Mouse (Mus musculus) adrenal gland, adult 2 months (tissue): ENCODE data around the gene Zbtb22. TPM values are rescaled to one million over a fixed set of nuclear protein-coding genes. Genes with fewer than 3 reads are reported as not detected.

Source experiments
- DNase-seq: peaks from one replicate; pipeline ENCODE4 v3.0.0; 2021
- polyA plus RNA-seq: library from polyadenylated mRNA; depleted of rRNA; stranded (reverse); fragments of >200 nt; gene quantifications from 2 replicates; pipeline ENCODE4 v1.2.3, GENCODE M21; 2012
- total RNA-seq, 2 experiments: library from RNA; stranded (reverse); gene quantifications; 2 replicates each; pipeline ENCODE4 v1.2.3; 2021

Gene Zbtb22
- total and polyA plus RNA-seq, 3 experiments = 26.1 to 57.1 (median 38.3) TPM

DNA sequence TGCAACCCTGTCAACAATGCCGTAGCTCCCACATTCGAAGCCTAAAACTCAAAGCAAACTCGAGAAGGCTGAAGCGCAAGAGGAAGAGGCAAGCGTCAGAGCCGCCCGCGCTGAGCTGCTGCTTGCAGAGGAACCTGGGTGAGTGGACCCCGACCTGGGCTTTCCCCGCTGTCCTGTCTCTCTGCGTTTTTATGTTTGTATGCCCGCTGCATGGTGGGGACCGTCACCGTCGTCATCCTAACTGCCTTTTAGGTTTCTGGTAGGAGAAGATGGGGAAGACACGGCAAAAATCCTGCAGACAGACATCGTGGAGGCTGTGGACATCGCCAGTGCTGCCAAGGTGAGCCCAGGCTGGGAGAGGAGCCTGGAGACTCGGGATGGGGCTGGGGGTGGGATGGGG, 25.7 kb downstream of the Zbtb22 start:
- no peak for DNase-seq

DNA sequence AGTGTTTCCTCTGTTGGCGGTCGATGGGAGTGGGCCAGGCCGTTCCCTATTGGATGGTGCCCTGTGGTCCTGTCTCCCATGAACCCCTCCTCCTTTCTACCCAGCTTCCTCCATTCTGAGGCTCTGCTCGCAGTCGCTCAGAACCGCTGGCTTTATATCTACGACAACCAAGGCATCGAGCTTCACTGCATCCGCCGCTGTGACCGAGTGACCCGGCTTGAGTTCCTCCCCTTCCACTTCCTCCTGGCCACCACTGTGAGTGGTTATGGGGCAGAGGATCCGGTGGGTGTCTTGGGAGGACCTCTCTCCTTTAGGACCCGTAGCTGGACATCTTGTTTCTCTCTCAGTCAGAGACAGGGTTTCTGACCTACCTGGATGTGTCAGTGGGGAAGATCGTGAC, 27.8 kb downstream of the Zbtb22 start:
- no peak for DNase-seq

DNA sequence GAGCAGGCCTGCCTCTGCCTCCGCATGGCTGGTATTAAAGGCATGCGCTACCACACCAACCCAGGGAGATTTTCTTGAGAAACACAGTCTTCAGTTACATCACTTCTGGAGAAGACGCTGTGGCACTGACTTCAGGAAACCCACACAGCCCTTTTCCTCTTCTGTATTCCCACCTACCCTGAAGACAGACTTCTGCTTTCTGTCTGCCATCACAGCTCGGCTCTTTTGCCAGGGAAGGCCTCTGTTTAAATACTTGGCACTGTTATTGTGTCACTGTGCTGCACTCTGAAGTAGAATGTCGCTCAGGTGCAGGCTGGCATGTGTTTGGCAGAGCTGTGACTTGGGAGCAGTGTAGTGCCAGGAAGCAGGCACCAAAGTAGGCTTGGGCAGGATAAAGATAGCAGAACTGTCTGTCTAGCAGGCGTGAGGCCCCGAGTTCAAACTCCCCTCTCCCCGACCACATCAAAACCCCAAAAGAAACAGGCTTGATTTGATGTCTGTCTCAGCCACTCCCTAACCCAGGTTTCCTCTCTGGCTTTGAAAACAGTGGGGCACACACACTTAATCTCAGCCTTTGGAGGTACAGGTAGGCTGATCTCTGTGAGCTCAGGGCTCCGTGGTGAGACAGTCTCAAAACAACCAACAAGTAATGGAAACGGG, 31.9 kb downstream of the Zbtb22 start:
- DNase-seq = no peak

DNA sequence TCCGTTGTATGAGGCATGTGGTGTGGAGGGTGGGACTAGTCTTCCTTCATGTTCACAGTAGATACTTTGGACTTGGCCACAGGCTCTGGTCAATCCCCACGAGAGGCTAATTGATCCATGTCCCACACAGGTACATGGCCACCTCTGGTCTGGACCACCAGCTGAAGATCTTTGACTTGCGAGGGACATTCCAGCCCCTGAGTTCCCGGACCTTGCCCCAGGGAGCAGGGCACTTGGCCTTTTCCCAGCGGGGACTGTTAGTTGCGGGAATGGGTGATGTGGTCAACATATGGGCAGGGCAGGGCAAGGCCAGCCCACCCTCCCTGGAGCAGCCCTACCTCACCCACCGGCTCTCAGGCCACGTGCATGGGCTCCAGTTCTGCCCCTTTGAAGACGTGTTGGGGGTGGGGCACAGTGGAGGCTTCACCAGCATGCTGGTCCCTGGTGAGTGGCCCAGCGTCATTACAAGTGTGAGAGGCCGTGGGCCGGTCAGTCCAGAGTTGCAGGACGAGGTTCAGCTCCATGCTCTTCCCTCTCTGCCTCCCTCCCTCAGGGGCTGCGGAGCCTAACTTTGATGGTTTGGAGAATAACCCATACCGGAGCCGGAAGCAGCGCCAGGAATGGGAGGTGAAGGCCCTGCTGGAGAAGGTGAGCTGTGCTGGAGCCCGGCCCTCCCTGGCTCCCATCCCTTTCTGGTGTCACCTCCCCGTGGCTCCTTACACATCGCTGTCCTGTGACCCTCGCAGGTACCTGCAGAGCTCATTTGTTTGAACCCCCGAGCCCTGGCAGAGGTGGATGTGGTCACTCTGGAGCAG, 32.6 kb downstream of the Zbtb22 start:
- no peak for DNase-seq

DNA sequence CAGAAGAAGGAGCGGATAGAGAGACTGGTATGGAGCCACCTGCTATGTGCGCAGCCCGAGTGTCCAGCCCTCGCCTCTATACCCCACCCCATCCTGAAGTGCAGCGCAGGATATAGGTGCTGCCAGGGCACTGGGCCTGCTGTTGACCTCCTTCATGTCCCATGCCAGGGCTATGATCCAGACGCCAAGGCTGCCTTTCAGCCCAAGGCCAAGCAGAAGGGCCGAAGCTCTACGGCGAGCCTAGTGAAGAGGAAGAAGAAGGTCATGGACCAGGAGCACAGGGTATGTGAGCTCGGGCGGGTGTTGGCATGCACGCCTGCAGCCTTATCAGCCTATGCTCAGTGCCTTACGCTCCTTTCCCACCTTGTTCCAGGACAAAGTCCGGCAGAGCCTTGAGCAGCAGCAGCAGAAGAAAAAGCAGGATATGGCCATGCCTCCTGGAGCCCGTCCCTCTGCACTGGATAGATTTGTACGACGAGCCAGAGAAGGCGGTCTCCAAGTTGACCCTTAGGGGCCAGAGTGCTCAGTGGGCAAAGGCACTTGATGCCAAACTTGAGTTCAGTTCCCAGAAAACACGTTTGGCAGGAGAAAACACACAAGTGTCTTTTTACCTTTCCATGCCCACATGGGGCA, 33.3 kb downstream of the Zbtb22 start:
- peak; percentile 72 for DNase-seq

DNA sequence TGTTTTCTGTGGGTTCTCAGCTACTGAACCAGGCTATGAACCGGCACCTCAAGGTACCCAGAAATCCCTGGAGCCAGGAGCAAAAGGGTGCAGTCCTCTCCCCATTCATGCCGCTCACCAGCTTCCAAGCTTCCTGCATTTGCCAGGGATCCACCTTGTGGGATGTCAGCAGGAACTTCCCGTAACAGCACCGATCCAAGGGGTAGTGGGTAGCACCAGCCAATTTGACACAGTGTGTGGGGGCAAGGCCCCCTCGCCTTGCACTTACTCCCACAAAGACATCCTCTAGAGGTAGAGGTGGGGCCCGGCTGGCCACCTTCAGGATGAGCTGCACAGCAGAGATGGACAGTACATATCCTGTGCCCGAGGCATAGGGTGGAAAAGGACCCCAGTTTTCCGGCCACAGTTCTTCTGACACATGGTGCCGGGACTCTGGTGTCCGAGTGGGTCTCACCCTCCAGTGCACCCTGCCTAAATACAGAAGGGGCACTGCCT, 34.5 kb downstream of the Zbtb22 start:
- DNase-seq = no peak

DNA sequence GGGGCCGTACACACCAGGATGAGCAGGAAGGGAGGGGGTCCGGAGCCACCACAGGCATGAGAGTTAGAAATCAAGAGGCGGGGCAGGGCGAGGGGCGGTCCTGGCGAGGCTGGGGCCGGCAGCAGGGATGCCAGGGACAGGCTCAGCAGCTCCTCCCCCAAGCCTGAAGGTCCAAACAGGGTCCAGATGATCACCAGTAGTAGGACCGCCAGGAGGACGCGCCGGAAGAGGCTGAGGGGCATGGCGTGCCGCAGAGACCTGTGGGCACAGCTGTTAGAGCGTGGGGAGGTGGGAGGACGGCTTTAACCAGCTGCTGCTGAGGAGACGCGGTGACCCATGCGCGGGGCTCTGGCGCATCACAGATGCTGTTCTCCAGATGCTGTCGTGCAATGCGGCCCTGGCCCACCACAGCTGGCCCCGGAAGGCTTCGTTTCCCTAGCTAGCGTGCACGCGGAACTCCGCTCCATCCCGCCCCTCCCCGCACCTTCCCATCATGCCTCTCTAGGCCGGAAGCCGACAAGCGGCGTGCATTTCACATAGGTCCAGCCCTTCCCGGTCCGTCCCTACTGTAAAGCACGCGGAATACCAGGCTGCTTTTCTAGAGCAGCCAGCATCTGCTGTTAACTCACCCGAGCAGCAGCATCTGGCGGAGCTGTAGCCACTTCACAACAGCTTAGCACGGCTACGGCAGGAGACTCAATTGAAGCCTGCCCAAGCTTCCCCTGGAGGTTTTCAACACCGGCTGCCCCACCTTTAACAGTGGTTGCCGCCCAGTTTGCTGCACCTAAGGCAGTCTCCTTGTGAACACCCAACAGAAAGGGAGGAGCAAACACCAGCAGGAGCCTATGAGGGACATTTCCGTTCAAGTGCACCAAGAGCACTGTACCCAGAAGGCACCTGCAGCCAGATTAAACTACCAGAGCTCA, 35.6 kb downstream of the Zbtb22 start, which contains the start of gene B3galt4:
B3galt4 (minus strand) TSS at position 468 of the 926 bp plus-strand sequence.
- DNase-seq = peak; percentile 88

DNA sequence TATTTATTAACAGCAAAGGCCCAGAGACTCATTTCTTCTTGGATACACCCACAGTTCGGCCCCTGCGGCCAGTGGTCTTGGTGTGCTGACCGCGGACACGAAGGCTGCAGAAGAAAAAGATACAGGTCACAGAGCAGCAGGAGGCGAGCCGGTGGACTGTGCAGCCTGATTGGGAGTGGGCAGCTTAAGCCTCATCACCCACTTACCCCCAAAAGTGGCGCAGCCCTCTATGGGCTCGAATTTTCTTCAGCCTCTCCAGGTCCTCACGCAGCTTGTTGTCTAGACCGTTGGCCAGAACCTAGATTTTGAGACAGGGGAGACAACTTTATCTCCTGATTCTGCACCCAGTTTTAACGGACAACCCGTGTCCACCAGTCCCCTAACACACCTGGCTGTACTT, 36.3 kb downstream of the Zbtb22 start:
- DNase-seq = peak; percentile 12

DNA sequence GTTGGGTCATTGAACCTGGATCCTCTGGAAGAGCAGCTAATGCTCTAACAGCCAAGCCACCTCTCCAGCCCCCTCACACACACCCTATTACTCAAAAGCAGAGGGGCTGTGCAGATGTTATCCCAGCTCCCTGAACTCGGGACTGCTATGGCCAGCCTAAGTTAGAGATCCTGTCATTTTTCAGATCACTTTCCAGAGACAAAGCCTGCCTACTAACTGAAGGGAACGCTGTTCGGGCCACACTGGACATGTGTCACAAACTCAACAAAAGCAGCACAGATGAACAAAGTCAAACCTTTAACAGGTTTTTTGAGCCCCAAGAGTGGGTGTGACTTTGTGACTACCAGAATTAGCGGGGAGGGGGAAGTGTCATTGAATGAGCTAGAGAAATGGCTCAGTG, 37.2 kb downstream of the Zbtb22 start:
- no peak for DNase-seq

DNA sequence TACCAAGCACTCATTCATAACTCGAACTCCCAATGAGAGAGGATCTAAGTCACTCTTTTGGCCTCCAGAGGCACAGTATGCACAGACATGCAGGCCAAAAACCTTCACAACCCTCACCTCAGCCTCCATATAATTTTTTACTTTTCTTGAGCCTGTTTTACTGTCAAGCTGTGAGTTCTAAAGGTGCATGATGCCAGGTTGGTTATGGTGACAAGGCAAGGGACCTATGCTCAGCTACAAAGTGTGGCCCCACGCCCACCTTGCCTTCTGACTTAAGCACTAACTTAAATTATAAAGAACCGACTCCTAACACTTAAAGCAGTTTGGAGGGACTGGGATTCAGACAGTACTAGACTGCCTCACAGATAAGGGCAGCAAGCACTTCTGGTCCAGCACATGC, 37.6 kb downstream of the Zbtb22 start:
- peak; percentile 1 for DNase-seq

DNA sequence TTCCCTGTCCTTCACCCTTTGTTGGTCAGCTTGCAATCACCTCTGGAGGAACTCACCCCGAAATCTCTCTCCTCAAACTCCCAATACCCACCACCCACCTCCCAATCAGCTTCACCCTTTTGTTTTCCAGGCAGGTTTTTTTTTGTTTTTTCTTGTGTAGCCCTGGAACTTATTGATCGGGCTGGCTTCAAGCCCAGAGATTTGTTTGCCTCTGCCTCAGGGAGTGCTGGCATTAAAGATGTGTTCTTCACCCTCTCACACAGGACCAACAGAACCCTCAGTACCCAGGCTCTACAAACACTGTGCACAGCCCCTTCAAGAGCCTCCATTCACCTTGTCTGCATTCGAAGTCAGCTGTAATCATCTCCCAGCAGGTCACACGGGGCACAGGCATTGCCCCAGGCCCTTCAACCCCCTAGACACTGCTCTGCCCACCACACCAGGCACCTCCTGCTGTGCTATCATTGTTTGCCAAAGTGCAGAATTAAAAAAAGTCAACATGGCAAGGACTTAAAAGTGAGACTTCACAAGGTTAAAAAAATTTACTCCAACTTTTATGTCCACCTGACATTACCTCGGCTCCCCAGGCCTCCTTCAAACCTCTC, 38.4 kb downstream of the Zbtb22 start:
- peak; percentile 4 for DNase-seq

DNA sequence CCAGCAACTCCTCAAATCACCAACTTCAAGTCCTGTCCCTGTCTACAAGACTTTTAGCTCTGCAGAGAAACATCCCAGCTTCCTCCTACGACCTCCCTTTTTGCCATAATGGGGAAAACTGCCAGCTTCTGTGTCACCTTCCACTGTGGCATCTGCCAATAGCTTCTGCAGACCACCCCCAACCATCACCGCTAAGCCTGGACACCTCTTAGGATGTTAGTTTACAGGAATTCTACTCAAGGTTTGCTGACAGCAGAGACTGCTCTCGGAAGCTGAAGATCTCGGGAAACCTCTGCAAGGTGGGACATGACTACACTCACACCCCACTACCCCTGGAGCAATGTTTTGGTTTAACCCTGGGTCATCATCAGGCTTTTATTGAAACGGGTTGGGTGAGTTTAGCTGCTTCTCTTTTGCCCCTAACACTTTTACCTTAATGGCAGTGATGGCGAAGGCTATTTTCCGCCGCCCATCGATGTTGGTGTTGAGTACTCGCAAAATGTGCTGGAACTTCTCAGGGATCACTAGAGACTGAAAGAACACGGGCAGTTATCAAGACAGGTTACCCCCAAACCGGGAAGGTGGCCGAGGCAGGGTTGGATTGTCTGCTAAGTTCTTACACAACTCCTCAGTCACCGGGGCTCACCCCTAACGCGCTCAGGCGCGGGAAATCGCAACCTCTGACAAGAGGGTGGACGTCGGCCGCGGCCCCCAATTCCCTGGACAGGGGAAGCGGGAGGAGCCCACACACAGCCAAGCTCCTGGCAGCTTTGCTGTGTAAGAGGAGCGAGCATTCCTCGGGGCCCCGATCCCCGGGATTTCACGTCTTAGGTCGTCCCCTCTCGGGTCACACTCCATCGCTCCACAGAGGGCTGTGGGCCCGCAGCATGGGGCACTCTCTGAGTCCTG, 39.2 kb downstream of the Zbtb22 start:
- DNase-seq = no peak

DNA sequence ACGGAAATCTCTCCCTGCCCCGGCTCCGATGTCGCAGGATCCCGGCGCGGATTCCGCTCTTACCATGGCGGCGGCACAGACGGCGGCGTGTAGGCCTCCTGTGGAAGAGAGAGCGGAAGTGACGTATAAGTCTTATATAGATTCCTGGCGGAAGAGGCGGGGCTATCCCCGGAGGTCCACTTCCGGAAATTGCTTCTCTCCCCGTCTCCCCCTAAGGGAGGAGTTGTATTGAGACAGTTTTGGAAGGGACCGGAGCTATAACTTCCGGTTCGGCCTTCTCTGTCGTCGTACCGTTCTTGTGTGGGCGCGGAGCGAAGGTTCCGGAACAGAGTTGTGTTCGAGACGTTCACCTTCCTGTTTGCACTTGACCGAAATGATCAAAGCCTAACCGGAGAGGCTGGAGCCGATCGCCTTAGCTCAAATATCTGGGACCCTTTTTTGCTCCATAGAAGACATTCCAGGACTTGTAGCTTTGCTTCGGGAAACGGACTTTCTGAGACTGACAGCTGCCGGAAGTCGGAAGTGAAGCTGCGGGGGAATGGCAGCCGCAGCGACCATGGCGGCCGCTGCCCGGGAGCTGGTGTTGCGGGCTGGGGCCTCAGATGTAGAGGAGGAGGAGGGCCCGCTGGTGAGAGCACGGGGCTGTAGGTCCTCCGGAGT, 40.0 kb downstream of the Zbtb22 start, which contains the start of the genes Vps52 and Rps18:
Vps52 (plus strand) TSS at position 258 of the 660 bp plus-strand sequence.
Rps18 (minus strand) TSS at position 447 of the 660 bp plus-strand sequence.
- peak; percentile 95 for DNase-seq

DNA sequence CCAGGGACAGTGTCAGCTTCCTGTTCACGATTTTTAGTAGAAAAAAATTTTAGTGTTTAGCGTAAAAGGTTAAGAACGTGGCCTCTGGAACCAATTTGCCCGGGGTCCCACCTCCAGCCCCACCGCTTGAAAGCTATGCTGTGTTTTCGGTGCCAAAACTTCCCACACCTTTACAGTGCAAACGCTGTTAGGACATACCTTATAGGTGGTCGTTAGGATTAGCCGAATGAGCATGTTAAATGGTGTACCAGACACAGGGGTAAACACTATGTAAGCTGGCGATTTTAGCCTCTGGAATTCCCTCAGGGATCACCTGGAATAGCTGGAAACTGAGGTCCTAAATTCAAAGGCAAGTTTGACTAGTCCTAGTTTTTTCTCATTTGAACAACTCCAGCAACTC, 40.6 kb downstream of the Zbtb22 start:
- no peak for DNase-seq

DNA sequence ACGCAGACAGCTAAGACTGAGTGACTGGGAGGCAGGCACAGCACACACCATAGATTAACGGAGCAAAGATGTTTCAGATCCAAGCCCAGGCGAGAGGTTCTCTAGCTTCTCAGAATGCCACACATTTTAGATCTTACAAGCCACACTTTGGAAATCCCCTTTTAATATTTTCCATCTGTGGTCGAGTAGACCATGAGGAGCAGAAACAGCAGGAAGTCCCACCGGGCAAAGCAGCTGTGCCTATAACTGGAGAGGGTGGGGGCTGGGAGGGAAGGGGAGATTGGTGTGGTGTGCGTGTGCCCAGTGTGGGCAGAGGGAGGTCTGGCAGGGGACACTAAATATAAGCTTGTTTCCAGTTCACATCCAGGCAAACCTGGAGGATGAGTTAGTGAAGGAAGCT, 41.8 kb downstream of the Zbtb22 start:
- DNase-seq = no peak

DNA sequence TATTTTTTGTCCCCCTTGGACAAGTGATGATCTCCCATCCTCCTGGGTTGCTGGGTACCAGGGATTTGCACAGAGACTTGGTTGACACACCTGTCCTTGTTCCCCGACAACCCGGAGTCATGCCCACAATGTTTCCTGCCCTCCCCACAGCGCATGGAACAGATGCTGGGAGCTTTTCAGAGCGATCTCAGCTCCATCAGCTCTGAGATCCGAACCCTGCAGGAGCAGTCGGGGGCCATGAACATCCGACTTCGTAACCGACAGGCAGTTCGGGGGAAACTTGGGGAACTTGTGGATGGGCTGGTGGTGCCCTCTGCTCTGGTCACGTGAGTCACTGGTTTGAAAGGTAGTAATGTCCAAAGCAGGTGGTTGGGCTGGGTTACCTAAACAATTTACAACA, 42.7 kb downstream of the Zbtb22 start:
- no peak for DNase-seq

DNA sequence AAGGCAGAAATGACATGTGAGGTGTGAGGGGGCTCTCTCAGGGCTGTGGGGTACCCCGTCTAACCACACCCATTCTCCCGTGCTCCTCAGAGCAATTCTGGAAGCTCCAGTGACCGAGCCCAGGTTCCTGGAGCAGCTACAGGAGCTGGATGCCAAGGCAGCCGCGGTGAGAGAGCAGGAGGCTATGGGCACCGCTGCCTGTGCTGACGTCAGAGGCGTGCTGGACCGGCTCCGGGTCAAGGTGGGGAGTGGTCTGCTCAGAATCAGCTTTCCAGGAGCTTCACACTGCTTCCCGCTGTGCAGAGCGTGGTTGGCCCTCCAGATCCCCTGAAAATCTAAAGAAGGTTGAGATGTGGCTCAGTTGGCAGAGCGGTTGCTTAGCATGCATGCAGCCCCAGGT, 43.4 kb downstream of the Zbtb22 start:
- DNase-seq = no peak

DNA sequence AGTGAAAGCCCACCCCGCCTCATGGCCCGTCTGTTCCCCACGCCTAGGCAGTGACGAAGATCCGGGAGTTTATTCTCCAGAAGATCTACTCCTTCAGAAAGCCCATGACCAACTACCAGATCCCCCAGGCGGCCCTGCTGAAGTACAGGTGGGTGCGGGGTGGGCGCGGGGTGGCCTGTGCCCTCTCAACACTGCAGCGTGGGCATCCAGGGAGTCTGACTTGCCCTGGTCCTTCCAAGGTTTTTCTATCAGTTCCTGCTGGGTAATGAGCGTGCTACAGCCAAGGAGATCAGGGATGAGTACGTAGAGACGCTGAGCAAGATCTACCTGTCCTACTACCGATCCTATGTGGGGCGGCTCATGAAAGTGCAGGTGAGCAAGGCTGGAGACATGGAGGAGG, 44.2 kb downstream of the Zbtb22 start:
- no peak for DNase-seq

DNA sequence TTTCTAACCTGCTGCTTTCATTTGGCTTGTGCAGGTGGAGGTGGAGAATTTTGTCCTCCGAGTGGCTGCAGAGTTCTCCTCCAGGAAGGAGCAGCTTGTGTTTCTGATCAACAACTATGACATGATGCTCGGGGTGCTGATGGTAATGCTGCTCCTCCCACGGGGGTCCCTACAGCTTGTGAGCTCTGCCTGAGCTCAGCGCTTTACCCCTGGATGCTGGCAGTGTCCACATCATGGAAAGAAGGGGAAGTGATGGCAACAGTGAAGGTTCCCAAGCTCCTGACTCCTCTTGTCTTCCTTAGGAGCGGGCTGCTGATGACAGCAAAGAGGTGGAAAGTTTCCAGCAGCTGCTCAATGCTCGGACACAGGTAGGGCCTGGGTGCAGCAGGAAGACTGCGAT, 47.2 kb downstream of the Zbtb22 start:
- DNase-seq = no peak
